Mouse (Mus musculus): ENCODE results near the gene Shroom1.

Shroom1 gene

DNA sequence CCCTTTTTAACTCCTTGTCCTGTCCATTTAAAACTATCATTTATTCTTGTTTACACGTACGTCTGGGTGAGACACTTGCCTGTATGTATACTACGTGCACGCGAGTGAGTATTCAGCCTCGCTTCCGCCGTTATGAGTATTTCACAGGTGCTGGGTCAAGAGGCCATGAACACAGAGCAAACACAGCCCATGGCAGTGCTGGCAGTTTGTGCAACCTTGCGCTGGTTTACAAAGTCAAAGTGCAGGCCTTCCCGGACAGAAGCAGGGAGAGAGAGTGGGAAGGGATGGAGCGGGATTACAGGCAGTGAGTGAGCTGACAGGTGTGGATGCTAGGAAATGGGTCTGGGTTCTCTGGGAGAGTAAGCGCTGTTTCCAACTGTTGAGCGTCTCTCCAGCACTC, 10.8 kb upstream of the Shroom1 start:
- DNase-seq (ENCODE audit: low read depth, low spot score) = no peak

DNA sequence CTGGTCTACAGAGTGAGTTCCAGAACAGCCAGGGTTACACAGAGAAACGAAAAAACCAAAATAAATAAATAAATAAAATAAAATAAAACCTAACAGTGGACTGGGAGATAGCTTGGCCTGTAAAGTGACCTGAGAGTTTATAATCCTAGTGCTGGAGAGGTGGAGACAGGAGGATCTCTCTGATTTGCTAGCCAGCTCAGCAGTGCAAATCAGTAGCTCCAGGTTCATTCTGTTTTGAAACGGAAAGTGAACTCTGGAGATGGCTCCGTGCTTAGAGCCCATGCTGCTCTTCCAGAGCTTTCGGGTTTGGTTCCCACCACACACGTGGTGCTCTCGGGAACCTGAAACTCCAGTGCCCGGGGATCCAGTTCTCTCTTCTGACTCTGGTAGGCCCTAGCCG, 9.0 kb upstream of the Shroom1 start:
- DNase-seq (ENCODE audit: low read depth, low spot score) = no peak

DNA sequence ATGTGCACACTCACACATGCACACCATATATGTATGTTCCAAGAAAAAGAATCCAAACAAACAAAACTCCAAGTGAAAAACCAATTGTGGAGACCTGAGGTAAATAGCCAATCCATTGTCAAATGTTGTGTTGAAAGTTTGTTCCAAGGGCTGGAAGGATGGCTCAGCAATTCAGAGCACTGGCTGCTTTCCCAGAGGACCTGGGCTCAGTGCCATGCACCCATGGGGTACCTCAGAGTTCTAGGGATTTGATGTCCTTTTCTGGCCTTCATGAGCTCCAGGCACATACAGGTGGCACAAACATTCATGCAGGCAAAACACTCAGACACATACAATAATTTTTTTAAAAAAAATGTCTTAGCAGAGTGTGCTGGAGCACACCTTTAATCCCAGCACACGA, 8.5 kb upstream of the Shroom1 start:
- no peak for DNase-seq (ENCODE audit: low read depth, low spot score)

DNA sequence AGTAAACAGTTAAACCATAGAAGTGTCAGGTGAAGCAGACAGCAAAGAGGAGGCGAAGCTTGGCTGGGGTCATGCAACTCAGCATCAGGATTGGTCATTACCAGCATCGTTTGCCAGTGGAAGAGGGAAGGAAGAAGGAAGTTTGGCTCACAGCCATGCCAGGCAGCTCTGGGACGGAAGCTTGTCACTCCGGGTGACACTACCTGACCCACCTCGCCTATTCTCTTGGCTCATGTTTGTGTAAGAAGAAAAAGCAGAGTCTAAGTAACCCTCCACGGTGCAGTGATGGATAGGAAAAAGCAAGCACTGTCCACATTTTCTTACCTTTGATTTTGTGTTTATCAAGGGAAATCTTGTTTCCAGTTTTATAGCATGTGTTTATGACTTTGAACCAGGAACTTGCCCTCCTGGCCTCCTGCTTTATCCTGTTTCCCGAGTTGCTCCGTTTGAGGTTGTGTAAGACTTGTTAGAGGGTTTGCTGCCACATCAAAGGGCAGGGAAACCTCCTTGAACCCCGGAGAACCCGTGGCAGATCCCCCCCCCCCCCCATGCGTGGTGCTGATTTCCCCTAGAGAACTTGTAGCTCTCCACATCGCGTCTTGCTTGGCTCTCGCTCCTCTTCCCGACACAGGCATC, 6.8 kb upstream of the Shroom1 start:
- no peak for DNase-seq (ENCODE audit: low read depth, low spot score)

DNA sequence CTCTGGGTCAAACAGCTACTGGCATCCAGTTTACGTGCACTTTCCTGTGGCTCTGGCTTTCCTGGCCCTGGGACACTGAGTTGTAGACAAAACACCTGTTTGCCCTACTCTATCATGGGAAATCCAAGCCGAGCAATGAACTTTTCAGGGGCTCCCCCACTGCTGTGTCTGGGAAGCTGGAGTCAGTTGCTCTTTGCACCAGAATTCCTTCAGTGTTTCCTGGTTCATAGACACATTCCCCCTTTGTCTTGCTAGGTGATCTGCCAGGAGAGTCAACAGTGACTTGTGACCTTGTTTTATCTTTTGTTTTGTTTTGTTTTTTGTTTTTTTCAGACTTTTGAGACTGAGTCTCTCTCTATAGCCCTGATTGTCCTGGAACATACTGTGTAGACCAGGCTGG, 5.6 kb upstream of the Shroom1 start:
- no peak for DNase-seq (ENCODE audit: low read depth, low spot score)

DNA sequence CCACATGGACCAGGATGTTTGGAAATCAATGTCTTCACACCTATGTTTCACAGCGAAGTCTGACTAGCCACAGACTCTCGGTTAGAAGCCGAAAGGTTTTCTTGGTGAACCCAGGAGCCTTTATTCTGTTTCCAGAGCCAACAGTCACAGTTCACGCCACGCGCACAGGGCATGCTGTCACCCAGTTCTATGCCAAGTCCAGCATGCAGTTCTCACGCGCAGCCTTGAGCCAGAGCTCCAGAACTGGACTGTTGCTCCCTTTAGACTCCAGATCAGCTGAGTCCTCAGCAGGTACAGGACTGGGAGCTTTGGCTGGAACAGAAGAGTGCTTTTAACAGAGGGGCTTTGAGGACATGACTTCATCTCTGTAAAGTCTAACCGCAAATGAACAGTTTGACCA, 4.6 kb upstream of the Shroom1 start:
- no peak for DNase-seq (ENCODE audit: low read depth, low spot score)

DNA sequence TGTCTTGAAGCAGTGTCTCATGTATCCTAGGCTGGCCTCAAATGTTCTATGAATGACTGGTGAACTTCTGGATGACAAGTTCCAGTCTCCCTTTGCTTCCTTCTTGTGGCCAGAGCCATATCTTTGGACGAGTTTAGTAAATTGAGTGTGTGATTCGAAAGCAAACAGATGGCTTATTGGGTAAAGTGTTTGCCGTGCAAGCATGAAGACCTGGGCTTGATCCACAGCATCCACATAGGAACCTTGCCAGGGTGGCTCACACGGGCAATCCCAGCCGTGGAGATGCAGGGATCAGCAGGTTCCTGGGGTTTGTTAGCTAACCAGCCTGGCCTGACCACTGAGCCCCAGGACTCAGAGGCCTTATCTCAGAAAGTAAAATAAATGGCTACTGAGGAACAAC, 4.0 kb upstream of the Shroom1 start:
- no peak for DNase-seq (ENCODE audit: low read depth, low spot score)

DNA sequence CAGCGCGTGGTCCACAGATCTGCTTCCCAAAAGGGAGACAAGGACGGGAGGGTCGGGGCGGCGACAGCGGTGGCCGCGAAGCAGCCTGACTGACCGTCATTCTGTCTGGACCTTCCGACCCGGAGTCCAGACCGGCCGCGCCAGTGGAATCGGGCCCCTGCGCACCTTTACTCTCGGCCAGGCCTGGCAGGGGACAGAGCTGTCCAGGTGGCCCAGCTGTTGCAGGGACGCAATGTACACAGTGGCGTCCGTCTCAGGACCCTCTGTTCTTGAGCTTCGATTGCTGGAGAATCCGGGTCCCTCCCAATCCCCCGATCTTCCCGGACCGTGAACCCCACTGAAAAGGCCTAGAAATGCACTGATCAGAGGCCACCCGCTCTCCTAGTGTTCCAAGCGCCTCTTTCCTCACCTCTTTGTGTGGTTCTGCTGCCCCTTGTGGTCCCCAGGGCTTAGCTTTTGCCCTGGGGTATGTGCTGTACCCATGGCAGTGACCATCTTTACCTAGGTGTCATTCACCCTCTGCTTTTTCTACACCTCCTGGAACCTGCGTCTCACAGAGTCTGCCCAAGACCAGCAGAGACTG, 458 bp downstream of the Shroom1 start:
- DNase-seq (ENCODE audit: low read depth, low spot score) = no peak

DNA sequence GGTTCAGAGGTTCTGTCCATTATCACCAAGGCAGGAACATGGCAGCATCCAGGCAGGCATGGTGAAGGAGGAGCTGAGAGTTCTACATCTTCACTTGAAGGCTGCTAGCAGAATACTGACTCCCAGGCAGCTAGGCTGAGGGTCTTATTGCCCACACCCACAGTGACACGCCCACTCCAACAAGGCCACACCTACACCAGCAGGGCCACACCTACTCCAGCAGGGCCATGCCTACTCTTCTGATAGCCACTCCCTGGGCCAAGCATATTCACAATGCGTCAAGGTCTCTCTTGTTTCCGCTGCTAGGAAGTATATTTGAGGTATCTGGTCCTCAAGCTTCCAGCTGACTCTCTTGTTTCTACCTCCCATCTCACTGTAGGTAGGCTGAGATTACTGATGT, 2.0 kb downstream of the Shroom1 start:
- no peak for DNase-seq (ENCODE audit: low read depth, low spot score)

DNA sequence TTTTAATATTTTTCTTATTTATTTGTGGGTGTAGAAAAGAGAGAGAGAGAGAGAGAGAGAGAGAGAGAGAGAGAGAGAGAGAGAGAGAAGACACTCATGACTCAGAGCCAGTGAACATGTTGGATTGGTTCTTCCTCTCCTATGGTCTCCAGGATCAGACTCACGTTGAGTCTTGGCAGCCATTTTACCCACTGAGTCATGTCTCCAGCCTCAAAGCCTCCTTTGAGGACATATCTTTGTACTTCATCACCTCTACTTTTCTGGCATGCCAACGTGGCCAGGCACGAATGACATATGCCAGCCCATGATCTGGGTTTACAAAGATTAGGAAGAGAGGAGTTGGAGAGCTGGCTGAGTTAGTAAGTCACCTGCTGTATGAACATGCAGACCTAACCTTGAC, 3.2 kb downstream of the Shroom1 start:
- no peak for DNase-seq (ENCODE audit: low read depth, low spot score)

DNA sequence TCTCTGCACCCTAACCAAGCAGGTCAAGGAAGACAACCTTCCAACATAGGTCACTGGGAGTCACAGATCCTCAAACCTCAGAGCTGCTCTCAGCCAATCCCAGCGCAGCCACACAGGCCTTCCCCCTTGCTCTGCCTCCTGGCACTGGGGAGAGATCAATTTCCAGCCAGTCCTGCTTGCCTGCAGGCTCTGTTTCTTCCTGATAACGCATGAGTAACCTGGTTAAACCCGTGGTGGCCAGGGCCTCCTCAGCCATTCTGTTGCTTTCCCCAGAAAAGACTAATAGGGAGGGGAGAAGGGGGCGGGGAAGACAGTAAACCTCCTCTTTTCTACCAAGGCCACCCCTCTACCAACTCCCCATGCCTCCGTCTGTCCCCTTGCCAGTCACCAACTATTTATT, 4.7 kb downstream of the Shroom1 start:
- DNase-seq (ENCODE audit: low read depth, low spot score) = no peak

DNA sequence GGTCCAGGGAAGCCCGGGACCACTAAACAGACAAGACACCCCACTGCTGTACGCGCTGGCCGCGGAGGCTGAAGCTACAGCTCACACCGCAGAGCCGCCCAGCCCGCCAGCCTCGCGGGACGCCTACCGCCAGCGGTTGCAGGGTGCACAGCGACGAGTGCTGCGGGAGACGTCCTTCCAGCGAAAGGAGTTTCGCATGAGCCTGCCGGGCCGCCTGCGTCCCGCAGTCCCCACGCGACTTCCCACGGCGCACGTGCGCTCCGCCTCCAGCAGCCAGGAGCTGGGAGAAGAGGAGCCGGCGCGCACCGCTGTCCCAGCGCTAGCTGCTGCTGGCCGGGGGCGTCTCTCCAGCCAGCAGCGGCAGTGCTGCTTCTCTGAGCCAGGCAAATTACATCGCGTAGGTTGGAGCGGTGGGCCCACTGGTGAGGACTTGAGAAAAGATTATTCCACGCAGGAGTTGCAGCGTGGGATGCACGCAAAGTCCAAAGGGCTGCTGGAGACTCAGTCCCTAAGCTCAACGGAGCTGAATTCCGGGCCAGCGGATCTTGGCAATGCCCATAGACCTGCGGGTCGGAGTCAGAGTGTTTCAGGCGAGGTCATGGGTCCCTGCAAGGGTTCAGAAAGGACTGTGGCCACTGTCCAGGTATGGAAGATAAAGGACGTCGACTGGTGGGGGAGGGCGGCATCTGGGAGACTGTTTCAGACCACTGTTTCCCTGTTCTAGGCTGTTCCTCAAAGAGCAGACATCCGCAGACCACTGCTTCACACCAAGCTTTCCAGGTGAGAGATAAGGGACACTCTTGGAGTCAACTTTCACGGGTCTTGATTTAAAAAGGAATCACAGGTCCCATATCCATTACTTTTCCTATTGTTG, 6.8 kb downstream of the Shroom1 start:
- DNase-seq (ENCODE audit: low read depth, low spot score) = no peak

DNA sequence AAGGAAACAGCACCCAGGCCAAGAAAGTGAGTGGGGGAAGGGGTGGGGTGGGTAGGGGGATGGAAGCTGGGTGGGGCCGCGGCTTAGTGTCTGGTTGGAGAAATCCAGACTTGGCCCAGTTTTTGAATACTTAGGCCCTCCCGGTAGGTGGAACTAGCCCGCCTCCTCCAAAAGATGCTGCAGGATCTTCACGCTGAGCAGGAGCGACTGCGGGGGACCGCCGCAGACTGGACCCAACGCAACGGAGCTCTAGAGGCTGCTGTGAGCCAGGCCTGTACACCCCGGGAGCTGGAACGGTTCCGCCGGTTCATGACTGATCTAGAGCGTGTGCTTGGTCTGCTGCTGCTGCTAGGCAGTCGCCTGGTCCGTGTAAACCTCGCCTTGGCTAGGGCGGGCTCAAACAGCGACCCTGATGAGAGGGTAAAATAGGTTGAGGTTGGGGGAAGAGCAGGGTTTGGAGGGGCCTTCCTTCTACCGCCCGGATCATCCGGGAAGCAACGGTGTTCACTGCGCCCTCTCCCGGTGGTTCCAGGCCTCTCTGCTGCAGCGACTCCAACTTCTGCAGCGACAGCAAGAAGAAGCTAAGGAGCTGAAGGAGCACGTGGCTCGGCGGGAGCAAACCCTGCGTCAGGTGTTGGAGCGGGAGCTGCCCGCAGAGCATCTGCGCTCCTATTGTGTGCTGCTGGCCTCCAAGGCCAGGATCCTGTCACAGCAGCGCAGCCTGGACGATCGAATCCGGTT, 9.4 kb downstream of the Shroom1 start:
- DNase-seq (ENCODE audit: low read depth, low spot score) = peak; percentile 32

DNA sequence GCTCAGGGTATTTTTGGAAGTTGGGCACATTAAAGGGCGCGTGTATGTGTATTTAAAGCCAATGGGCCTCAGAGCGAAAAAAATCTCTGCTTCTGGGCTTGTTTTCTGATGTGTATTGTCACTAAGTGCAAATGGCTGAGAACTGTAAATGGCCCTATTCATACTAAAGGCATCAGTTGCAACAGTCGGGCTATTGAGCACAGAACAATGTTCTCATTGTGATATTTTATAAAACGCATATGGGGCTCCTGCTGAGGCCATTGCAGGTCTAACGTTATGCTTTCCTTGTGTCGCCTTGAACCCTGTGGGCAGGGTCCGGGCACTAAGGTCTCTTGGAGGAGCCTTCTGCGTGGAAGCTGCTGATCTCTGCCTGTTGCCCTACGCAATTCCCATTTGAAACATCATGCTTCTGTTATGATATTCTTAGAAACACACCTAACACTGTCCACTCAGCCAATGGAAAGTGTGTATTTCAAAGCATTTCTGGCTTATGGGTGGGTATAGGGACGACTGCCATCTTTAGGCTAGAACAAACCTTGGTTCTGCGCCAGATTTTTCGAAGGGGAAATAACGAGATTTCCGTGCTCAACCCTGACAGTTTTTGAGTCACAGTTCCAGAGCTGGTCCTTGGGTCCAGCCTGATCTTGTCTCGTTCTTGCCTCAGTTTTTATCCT, 12.4 kb downstream of the Shroom1 start:
- DNase-seq (ENCODE audit: low read depth, low spot score) = no peak

DNA sequence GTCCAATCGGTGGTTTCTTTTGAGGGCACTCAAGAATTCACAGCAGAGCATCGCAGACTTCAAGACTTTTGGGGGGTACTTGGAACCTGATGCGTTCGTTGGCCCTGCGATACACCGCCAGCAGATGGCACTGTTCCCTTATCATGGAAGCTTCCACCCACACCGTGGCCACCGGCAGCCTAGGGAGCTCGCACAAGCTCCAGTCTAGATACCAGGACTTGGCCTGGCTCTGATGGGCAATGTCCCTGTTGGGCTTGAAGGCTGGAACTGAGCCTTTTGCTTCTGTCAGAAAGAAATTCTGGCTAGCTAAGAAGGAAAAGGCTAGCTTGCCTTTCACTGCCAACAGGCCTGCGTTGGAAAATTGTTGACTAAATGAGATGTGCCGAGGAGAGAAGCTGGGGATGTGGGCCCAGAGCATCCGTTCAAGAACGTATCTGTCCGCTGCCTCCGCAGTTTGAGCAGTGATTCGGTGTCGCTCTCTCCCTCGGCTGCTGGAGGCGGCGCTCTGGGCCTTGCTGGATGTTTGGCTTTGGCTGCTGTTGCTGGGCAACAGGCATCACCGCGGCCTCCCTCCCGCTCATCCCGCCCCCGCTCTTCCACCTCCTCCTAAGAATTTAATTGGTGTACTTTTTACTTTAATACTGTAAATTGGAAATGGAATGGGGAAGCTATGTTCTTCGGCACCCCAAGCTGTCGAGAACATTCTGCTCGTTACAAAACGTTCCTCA, 13.1 kb downstream of the Shroom1 start, which contains the start of gene Gm9837:
Gene Gm9837, minus strand, starts transcription at position 512 of the 728 bp plus-strand sequence.
- peak; percentile 67 for DNase-seq (ENCODE audit: low read depth, low spot score)

DNA sequence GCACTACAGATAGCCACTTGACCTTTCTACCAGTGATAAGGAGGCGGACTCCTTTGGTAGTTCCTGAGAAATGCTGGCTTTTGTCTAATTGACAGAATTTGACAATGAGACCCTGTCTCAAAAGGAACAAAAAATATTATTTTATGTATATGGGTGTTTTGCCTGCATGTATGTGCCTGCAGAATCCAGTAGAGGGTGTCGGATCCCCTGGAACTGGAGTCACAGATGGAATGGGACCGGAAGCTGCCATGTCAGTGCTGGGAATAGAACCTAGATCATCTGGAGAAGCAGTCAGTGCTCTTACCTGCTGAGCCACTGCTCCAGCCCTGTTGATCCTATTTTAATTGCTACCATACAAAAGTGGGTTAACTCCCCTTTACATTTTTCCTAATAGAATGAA, 15.7 kb downstream of the Shroom1 start:
- DNase-seq (ENCODE audit: low read depth, low spot score) = no peak

DNA sequence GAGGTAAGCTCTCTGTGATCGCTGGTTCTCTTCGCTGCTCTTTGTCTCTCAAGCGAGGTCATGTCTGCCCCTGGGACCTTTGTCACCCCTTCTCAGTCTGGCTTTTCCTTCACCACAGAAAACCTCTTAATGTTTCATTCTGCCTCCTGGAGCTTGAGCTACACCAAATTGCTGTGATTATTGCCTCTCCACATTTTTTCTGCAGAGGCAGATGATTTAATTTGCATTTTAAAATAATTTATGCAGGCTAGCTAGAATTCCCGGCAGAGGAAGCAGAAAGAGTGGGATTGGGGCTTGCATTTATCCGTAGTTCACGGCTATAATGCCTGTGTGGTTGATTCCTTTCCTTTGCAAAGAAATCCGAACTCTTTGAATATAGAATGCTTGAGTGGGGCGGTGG, 18.6 kb downstream of the Shroom1 start:
- no peak for DNase-seq (ENCODE audit: low read depth, low spot score)

DNA sequence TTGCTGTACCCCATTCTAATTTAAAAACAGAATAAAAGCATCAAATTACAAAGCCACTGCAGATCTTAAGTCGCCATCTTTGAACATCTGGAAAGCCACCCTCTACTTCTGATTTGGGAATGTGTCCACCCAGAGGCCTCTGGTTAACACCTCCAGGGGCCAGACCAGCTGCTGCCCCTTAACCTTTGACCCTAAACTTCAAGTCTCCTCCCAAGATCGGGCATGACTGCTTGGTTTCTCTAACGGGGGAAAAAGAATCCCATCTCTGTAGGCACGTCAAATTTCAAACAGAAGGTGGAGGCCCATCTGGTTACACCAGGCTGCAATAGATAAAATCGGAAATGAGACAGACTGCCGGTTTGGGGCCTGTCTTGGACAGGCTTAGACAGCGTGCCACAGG, 20.8 kb downstream of the Shroom1 start:
- no peak for DNase-seq (ENCODE audit: low read depth, low spot score)

DNA sequence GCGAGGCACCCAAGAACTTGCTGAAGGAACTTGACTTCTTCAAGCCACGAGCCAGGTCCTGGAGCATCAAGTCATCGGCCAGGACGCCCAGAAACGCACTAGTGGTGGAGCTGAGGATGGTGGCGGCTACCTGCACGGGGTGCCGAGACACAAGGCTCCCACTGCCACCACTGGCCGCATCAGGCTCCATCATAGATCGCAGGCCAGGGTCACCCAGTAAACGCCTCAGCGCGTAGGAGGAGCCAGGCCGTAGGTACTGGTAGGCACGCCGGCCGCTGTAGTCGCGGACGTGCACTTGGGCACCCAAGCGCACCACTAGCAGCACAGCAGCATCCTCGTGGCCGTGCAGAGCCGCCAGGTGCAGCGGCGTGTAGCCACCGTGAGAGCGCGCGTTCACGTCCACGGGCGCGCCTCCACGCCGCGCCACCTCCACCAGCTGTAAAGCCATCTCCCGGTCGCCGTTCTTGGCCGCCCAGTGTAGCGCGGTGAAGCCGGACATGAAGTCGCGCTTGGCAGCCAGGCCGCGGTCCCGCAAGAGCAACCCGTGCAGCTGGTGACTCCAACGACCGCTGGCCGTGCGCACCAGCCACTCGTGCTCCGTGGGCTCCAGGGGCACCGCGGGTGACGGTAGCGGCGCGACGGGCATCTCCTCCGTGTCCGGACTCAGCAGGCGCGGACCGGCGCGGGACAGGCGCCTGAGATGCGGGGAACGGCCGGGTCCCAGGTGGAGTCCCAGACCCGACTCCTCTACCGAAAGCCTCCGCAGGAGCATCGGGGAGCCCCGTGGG, 21.6 kb downstream of the Shroom1 start:
- DNase-seq (ENCODE audit: low read depth, low spot score) = no peak

DNA sequence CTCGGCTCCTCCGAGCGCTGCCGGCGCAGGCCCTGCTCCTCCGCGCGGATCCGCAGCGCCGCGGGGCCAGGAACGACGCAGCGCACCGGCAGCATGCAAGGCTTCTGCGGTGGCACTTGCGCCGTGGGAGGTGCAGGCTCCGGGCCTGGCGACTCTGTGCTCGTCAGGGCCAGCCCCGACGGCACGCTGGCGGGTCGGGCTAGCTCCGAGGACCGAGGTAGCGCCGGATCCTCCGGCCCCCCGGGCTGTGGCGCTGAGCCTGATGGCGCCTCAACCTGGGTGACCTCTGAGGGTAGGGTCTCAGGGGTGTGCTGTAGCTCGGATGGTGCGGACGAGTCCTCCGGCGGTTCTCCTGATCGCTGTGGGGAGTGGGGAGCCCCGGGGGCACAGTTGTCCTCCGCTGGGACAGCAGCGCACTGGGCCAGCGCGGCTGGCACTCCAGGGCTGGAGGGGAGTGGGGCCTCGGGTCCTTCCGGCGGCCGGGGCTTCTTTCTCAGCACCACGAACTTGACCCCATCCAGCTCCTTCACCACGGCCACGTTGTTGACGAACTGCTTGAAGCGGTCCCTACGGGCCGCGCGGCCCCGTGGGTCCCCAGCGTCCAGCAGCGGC, 22.3 kb downstream of the Shroom1 start:
- no peak for DNase-seq (ENCODE audit: low read depth, low spot score)

All from retina, adult 2 months (tissue).